Mouse (Mus musculus) central nervous system, embryonic 11.5 days (tissue): ENCODE measurements around the gene Eif5a. TPM values are rescaled to one million over a fixed set of nuclear protein-coding genes. Genes with fewer than 3 reads are reported as not detected.

Experiments
- polyA plus RNA-seq: library from polyadenylated mRNA; depleted of rRNA; stranded (reverse); fragments of >200 nt; gene quantifications from 2 replicates; pipeline ENCODE4 v1.2.3, GENCODE M21; 2012; rRNA removed

Eif5a gene
- 1,164 and 1,181 TPM in 2 replicates for polyA plus RNA-seq

GRCm38 (mm10) chr11:69921114-69922011 is at the start of gene Eif5a:
Gene Eif5a (minus strand): TSS chr11:69921958.

GRCm38 (mm10) chr11:69964650-69965270 is 43.0 kb upstream of the Eif5a start, which contains the start of gene Cldn7:
Gene Cldn7 (plus strand): TSS chr11:69964779.

GRCm38 (mm10) chr11:69948066-69948762 is 26.5 kb upstream of the Eif5a start, which contains the start of gene Slc2a4:
Gene Slc2a4 (minus strand): TSS chr11:69948188.

GRCm38 (mm10) chr11:69935137-69935879 is 13.6 kb upstream of the Eif5a start, which contains the start of gene Ybx2:
Gene Ybx2 (plus strand): TSS chr11:69935796.

GRCm38 (mm10) chr11:69913554-69914371 is 8.0 kb downstream of the Eif5a start, which contains the start of gene Gps2:
Gene Gps2 (plus strand): TSS chr11:69913888.

GRCm38 (mm10) chr11:69900471-69901405 is 21.0 kb downstream of the Eif5a start, which contains the start of the genes 2810408A11Rik and Neurl4:
Gene 2810408A11Rik (minus strand): TSS chr11:69900987.
Gene Neurl4 (plus strand): TSS chr11:69901072.

GRCm38 (mm10) chr11:69895291-69895690 is 26.5 kb downstream of the Eif5a start, which contains the start of gene Acap1:
Gene Acap1 (minus strand): TSS chr11:69895539.

GRCm38 (mm10) chr11:69880853-69881603 is 40.7 kb downstream of the Eif5a start, which contains the start of gene Kctd11:
Gene Kctd11 (minus strand): TSS chr11:69881406.

GRCm38 (mm10) chr11:69877878-69878277 is 43.9 kb downstream of the Eif5a start, which contains the start of gene Tmem95:
Gene Tmem95 (minus strand): TSS chr11:69878018.

Other genes with a start within 250 kb of the Eif5a start
- 1,301 and 1,419 TPM in 2 replicates for gene Eif4a1, start 249.5 kb downstream of the Eif5a start, polyA plus RNA-seq
- 92.5 and 186 TPM in 2 replicates for gene Senp3, start 239.9 kb downstream of the Eif5a start, polyA plus RNA-seq
- 0.29 and 0.97 TPM in 2 replicates for gene Tnfsf13, start 236.2 kb downstream of the Eif5a start, polyA plus RNA-seq
- gene Tnfsf12, start 226.1 kb downstream of the Eif5a start, polyA plus RNA-seq: 4.4 and 4.9 TPM in 2 replicates
- gene Tnfsfm13, start 225.9 kb downstream of the Eif5a start, polyA plus RNA-seq: 1.7 and 2.3 TPM in 2 replicates
- gene Polr2a, start 163.3 kb downstream of the Eif5a start, polyA plus RNA-seq: 48.6 and 79.6 TPM in 2 replicates
- 0.16 and 0.30 TPM in 2 replicates for gene Slc35g3, start 160.0 kb downstream of the Eif5a start, polyA plus RNA-seq
- gene Zbtb4, start 156.0 kb downstream of the Eif5a start, polyA plus RNA-seq: 4.7 and 5.0 TPM in 2 replicates
- 1.7 and 15.7 TPM in 2 replicates for gene Chrnb1, start 126.0 kb downstream of the Eif5a start, polyA plus RNA-seq
- gene Fgf11, start 120.1 kb downstream of the Eif5a start, polyA plus RNA-seq: 4.7 and 7.5 TPM in 2 replicates
- 0.19 and 0.27 TPM in 2 replicates for gene Tmem102, start 116.3 kb downstream of the Eif5a start, polyA plus RNA-seq
- not detected in 2 replicates for gene Gm39566, start 106.7 kb downstream of the Eif5a start, polyA plus RNA-seq
- not detected in 2 replicates for gene Spem2, start 103.5 kb downstream of the Eif5a start, polyA plus RNA-seq
- gene Spem1, start 99.8 kb downstream of the Eif5a start, polyA plus RNA-seq: 0.80 and 0.86 TPM in 2 replicates
- 70.3 and 84.9 TPM in 2 replicates for gene Nlgn2, start 84.2 kb downstream of the Eif5a start, polyA plus RNA-seq
- gene Tmem256, start 83.4 kb downstream of the Eif5a start, polyA plus RNA-seq: 137 and 187 TPM in 2 replicates
- gene Plscr3, start 75.6 kb downstream of the Eif5a start, polyA plus RNA-seq: 60.2 and 99.9 TPM in 2 replicates
- 0.25 and 0.65 TPM in 2 replicates for gene Tnk1, start 63.2 kb downstream of the Eif5a start, polyA plus RNA-seq
- gene Tmem95, start 43.9 kb downstream of the Eif5a start, polyA plus RNA-seq: not detected in 2 replicates
- gene Kctd11, start 40.6 kb downstream of the Eif5a start, polyA plus RNA-seq: 2.3 and 2.9 TPM in 2 replicates
- gene Acap1, start 26.4 kb downstream of the Eif5a start, polyA plus RNA-seq: 2.0 and 2.4 TPM in 2 replicates
- gene 2810408A11Rik, start 21.0 kb downstream of the Eif5a start, polyA plus RNA-seq: 10.4 and 14.1 TPM in 2 replicates
- 86.7 and 121 TPM in 2 replicates for gene Neurl4, start 20.9 kb downstream of the Eif5a start, polyA plus RNA-seq
- gene Gps2, start 8.1 kb downstream of the Eif5a start, polyA plus RNA-seq: 71.0 and 88.1 TPM in 2 replicates
- gene Ybx2, start 13.8 kb upstream of the Eif5a start, polyA plus RNA-seq: 23.1 and 36.5 TPM in 2 replicates
- gene Slc2a4, start 26.2 kb upstream of the Eif5a start, polyA plus RNA-seq: 10.3 and 24.4 TPM in 2 replicates
- gene Cldn7, start 42.8 kb upstream of the Eif5a start, polyA plus RNA-seq: 2.3 and 5.7 TPM in 2 replicates
- 88.4 and 139 TPM in 2 replicates for gene Ctdnep1, start 59.2 kb upstream of the Eif5a start, polyA plus RNA-seq
- 112 and 147 TPM in 2 replicates for gene Elp5, start 60.6 kb upstream of the Eif5a start, polyA plus RNA-seq
- gene Gabarap, start 69.2 kb upstream of the Eif5a start, polyA plus RNA-seq: 303 and 380 TPM in 2 replicates
- 66.5 and 98.1 TPM in 2 replicates for gene Phf23, start 73.8 kb upstream of the Eif5a start, polyA plus RNA-seq
- gene Dvl2, start 78.6 kb upstream of the Eif5a start, polyA plus RNA-seq: 32.7 and 40.0 TPM in 2 replicates
- 32.6 and 38.6 TPM in 2 replicates for gene Acadvl, start 93.5 kb upstream of the Eif5a start, polyA plus RNA-seq
- 71.2 and 101 TPM in 2 replicates for gene Dlg4, start 95.0 kb upstream of the Eif5a start, polyA plus RNA-seq
- 1.4 TPM in 2 replicates for gene Asgr1, start 132.1 kb upstream of the Eif5a start, polyA plus RNA-seq
- gene Asgr2, start 170.7 kb upstream of the Eif5a start, polyA plus RNA-seq: 0.49 and 0.56 TPM in 2 replicates
- gene Mgl2, start 208.4 kb upstream of the Eif5a start, polyA plus RNA-seq: 0.19 and 0.31 TPM in 2 replicates
- gene Clec10a, start 234.2 kb upstream of the Eif5a start, polyA plus RNA-seq: 0.40 and 2.1 TPM in 2 replicates